Mouse (Mus musculus) gonadal fat pad, adult 2 months (tissue): ENCODE results near the gene Timm29. TPM values are rescaled to one million over a fixed set of nuclear protein-coding genes. Genes with fewer than 3 reads are reported as not detected.

Source experiments
- DNase-seq: peaks from one replicate; pipeline ENCODE4 v3.0.0-alpha.2; 2012; ENCODE audit warnings: low read depth
- polyA plus RNA-seq: library from polyadenylated mRNA; depleted of rRNA; stranded (reverse); fragments of >200 nt; gene quantifications from 2 replicates; pipeline ENCODE4 v1.2.3, GENCODE M21; 2012; rRNA removed

Gene Timm29
- polyA plus RNA-seq, 1 experiment, result 28.3 TPM

DNA sequence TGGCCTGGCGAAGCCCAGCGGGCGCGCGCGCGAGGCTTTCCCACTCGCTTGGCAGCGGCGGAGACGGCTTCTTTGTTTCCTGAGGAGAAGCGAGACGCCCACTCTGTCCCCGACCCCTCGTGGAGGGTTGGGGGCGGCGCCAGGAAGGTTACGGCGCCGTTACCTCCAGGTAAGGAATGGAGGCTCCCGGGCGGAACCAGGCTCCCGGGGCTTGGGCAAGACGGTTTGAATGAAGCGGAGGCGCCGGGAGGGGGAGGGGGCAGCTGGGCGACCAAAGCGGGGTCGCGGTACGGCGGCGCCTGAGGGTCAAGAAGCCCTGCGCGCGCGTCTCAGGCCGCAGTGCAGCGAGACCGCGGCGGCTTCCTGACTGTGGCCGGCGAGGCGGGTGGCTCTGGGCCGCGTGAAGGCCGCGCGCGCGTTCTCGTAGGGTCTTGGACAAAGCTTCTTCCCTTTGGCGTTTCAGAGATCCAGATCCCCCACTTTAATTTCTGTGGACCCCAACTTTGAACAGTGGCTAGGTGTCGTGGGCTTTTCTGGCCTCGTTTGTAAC, 23.8 kb downstream of the Timm29 start:
- no peak for DNase-seq

DNA sequence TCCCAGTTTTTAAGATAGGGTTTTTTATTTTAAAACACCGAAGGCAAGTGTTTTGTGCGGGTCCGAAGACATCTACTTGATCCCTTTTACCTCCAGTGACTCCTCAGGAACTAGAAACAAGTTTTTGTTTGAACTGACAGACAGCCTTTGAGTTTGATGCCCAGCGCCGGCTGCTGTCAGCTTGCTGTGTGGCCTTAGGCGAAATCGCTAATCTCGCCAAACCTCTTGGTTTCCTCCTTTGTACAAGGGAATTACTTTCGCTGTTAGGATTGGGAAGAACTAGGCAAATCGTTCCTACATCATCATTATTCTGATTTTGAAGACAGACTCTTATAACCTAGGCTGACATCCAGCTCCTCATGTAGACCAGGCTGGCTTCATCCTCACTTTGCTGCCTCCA, 24.5 kb downstream of the Timm29 start:
- no peak for DNase-seq

DNA sequence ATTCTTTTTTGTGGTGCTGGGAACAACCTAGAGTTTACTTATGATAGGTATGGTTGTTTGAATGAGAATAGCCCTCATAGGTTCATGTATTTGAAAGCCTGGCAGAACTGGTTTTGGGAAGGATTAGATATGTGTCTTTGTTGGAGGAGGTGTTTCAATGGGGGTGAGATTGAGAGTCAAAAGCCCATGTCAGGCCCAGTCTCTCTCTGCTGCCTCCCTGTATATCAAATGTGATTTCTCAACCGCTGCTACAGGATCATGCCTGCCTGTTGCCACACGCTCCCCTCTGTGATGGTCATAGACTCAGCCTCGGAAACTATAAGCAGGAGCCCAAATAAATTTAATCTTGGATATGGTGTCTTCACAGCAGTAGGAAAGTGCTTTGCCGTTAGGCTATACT, 27.7 kb downstream of the Timm29 start:
- DNase-seq, result peak; percentile 60

DNA sequence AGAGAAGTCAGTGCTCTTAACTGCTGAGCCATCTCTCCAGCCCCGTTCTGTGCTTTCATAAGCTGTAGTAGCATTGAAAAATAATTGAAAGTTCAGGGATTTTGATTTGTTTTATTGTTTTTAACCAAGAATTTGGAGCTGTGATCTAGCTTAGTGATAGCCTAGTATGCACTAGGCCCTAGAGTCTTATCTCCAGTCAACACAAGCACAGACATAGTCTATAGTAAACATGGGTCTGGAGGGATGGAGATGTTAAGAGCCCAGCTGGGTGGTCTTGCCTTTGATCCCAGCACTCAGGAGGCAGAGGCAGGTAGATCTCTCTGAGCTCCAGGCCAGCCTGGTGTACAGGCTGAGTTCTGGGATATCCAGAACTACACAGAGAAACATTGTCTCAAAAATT, 30.2 kb downstream of the Timm29 start:
- DNase-seq, result no peak

DNA sequence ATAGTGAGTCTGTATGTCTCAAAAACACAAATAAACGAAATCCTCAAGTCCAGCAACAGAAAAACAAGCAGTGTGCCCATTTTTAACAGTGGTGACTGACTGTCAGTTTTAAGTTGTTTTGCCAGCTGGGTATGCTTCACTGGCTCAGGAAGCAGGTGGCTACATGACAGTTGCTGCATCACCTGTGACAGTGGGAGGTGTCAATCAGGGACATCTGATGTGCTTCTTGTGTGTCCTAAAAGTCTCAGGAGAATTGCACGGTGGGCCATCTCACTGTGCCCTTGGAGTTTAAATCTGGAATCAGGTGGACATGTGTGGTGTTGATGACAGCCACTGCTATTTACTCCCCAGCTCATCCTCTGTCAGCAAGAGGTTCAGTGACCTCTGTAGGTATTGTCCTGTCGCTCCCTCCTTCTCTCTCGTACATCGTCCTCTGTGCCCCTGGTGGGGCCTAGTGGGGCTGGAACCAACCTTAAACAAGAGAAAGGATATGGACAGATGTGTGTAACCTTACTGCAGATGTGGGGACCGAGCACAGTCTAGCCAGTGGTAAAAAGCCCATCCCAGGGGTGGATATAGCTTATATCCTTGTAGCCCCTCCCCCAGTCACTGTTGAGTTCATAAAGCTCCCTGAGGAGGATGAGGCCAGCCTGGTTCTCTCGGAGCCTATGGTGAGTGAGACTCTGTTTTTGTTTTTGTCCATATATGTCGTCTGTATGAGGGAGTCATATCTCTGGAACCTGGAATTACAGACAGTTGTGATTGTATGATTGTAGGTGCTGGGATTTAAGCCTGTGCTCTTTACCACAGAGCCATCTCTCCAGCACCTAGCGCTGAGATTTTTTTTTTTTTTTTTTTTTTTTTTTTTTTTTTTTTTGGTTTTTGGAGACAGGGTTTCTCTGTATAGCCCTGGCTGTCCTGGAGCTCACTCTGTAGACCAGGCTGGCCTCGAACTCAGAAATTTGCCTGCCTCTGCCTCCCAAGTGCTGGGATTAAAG, 33.1 kb downstream of the Timm29 start:
- DNase-seq, result no peak

DNA sequence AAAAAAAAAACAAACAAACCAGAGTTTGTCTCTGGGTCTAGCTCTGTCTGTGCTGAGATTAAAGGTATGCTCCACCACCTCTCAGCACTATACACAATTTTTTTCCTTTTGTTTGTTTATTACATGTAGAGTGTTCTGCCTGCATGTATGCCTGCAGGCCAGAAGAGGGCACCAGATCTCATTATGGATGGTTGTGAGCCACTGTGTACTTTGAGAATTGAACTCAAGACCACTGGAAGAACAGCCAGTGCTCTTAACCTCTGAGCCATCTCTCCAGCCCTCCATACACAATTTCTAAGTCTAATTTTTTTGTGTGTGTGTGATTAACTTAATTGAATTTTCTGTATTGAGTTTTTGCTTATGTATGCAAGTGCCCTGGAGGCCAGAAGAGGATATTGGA, 34.0 kb downstream of the Timm29 start:
- DNase-seq, result no peak

DNA sequence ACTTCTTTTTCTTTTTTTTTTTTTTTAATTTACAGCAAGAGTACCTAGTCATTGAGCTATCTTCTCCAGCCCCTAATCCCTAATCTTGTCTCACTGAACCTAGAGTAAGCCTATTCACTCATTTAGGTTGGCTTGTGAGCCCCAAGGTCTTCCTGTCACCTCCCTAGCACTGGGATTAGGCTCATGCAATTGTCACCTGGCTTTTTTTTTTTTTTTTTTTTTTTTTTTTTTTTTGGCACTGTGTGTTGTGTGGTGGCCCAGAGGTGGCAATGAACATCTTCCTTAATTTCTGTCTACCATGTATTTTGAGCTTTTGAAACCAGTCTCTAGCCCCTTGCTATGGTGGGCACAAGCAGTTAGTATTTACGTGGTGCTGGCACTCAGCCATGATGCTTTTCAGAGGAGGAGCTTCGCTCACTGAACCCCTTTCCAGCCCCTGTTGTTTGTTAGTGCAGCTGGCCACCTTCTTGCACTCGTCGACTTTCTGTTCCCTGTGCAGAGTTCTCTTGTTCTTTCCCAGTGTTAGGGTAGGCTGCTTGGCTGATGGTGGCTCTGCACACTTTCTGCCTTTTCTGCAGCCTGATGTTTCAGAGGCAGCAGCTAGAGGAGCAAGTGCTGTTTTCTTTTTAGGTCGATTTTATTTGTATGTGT, 34.7 kb downstream of the Timm29 start:
- no peak for DNase-seq

DNA sequence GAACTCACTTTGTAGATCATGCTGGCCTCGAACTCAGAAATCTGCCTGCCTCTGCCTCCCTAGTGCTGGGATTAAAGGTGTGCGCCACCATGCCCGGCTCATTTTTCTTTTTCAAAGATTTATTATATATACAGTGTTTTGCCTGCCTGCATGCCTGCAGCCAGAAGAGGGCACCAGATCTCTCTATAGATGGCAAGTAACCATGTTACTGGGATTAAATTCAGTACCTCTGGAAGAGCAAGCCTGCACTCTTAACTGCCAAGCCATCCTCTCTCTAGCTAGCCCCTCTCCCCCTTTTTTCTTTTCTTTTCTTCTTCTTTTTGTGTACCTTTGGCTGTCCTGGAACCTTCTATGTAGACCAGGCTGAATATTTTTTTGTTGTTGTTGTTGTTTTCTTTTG, 38.2 kb downstream of the Timm29 start:
- DNase-seq, result no peak

DNA sequence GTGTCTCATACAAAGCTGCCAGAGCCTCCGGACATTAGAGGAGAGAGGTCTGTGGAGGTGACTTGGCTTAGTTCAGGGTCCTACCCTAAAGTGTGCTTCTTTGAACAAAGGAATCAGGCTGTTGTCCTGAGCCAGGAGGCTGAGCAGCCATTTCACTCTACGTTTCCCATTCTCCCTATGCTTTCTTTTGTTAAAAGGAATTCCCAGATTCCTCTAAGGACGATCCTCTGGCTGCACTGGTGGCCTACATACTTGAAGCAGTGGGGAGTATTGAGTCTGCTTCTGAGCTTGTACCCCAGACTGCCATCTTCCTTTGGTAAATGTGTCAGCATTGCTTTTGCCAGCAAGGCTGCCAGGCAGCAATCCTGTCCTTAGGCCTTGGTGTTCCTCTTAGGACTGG, 40.6 kb downstream of the Timm29 start:
- DNase-seq, result no peak

DNA sequence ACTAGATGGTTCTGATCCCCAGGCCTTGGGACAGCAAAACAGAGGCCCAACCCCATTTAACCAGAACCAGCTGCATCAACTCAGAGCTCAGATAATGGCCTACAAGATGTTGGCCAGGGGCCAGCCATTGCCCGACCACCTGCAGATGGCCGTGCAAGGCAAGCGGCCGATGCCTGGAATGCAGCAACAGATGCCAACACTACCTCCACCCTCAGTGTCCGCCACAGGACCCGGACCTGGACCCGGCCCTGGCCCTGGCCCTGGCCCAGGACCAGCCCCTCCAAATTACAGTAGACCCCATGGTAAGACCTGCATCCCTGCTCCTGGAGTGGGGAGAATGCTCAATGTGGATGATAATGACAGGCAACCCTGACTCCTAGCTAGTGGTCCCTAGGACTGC, 43.1 kb downstream of the Timm29 start:
- no peak for DNase-seq

DNA sequence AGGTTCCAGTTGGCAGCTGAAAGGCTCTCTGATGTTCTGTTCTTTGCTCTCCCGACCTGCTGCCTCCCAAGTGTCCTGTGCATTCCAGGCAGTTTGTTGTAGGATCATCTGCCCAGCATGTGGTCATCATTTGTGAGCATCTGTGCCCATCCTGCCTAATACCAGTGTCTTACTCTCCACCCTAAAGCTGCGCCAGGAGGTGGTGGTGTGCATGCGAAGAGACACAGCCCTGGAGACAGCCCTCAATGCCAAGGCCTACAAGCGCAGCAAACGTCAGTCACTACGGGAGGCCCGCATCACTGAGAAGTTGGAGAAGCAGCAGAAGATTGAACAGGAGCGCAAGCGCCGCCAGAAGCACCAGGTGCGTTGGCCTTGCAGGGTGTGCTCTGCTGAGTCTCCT, 46.5 kb downstream of the Timm29 start:
- no peak for DNase-seq

Other genes with a start within 250 kb of the Timm29 start
- gene Ilf3, start 224.9 kb upstream of the Timm29 start, polyA plus RNA-seq, result 44.2 and 47.5 TPM in 2 replicates
- gene Qtrt1, start 180.9 kb upstream of the Timm29 start, polyA plus RNA-seq, result 15.1 and 19.6 TPM in 2 replicates
- 81.3 and 90.0 TPM in 2 replicates for gene Dnm2, start 167.8 kb upstream of the Timm29 start, polyA plus RNA-seq
- 32.8 and 41.3 TPM in 2 replicates for gene Tmed1, start 82.5 kb upstream of the Timm29 start, polyA plus RNA-seq
- 3.4 and 3.5 TPM in 2 replicates for gene AB124611, start 66.5 kb upstream of the Timm29 start, polyA plus RNA-seq
- gene Carm1, start 45.8 kb upstream of the Timm29 start, polyA plus RNA-seq, result 63.2 and 67.0 TPM in 2 replicates
- 95.2 and 112 TPM in 2 replicates for gene Yipf2, start 106 bp downstream of the Timm29 start, polyA plus RNA-seq
- 38.3 and 46.2 TPM in 2 replicates for gene Smarca4, start 23.4 kb downstream of the Timm29 start, polyA plus RNA-seq
- gene Ldlr, start 130.8 kb downstream of the Timm29 start, polyA plus RNA-seq, result 42.1 and 42.8 TPM in 2 replicates
- 1.6 and 2.7 TPM in 2 replicates for gene Spc24, start 167.6 kb downstream of the Timm29 start, polyA plus RNA-seq
- 29.5 and 33.5 TPM in 2 replicates for gene Kank2, start 206.0 kb downstream of the Timm29 start, polyA plus RNA-seq
- gene Angptl8, start 242.8 kb downstream of the Timm29 start, polyA plus RNA-seq, result 7.7 and 46.6 TPM in 2 replicates